Mouse (Mus musculus) stomach, postnatal 0 days (tissue): ENCODE measurements at regions not wholly inside any gene's neighbourhood (a gene's known extent, or its start where the extent isn't known, plus 50 kb on each side); places are given as distances from the start of the nearest gene placed in this dataset.
A peak's percentile ranks its signal among the peaks of the same experiment; 100 is the strongest.

ENCODE experiments used
- CTCF ChIP-seq: IDR thresholded peaks from 2 replicates; pipeline ENCODE4 v1.5.1; 2016; ENCODE audit warnings: antibody characterized with exemption, low read depth, mild to moderate bottlenecking, moderate library complexity
- EP300 ChIP-seq: optimal IDR thresholded peaks from 2 replicates; pipeline ENCODE3; 2016; ENCODE audit warnings: antibody characterized with exemption

DNA sequence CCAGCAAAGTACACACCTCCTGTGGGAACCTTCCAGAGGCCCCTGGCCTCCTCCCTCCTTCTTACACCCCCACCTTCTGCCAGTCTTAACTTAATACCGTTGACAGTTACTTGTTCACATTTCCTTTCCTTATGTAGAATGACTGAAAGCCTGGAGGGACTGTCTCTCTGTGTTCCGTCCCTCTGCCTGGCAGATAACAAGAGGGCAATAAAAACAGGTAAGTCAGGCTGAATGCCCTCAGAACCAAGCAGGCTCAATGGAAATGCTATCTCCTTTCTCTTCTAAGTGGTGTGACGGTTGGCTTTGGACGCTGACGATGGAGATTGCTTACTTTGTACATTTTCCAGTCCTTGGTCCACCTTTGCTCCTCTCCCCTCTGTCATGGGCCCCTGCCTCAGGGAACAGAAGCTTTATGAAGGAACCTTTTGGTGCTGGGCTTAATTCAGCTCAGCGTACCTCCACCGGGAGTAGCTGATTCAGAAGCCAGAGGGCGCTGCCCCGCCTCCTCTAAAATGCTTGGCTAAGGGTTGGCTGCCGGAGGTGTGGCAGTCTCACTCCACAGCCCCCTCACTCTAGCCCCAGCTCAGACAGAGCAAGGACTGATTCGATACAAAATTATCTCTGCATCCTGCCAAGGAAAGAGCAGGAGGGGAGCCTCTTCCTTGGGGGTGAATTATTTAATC lies 85.0 kb downstream of the 4930564D02Rik start:
- TF ChIP-seq CTCF (peak; percentile 75), EP300 (no peak)
